In the genomic region with DNA sequence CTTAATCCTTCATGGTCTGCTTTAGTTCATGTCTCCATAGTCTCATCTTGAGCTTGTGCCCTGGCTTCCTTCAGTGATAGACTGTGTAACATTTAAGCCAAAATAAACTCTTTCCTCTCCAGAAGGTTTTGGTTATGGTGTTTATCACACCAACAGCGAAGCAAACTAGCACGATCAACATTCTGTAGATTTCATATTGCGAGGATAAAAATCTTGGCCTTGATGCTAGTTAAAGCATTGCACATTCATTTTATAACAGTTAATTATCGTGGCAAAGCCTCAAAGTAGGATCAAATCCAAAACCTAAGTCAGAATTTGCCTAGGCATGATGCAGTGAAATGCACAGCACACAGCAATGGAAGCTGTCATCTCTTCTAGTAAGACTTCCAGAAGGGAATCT, we compare ENCODE assay signal across 17 mouse cellular contexts.
"Had no signal": no experiment of that assay in that cellular context is flagged by ENCODE, and none has a peak within 500 bp of the region (broad histone marks: within the 10 kb centered on the region; RNA-seq: fewer than 3 reads in every experiment).

No protein-coding gene starts in this region.

- H3K4me2 ChIP-seq: midbrain, embryonic 12.5 days; neural tube, embryonic 13.5 days; neural tube, embryonic 15.5 days had no signal

- ATAC-seq: midbrain, embryonic 16.5 days had no signal

- H3K27ac ChIP-seq: midbrain, embryonic 10.5 days; midbrain, embryonic 12.5 days; neural tube, embryonic 13.5 days; neural tube, embryonic 15.5 days had no signal

- H3K9ac ChIP-seq: midbrain, embryonic 12.5 days; neural tube, embryonic 13.5 days; neural tube, embryonic 15.5 days had no signal

- H3K4me3 ChIP-seq: midbrain, embryonic 10.5 days; midbrain, embryonic 12.5 days; myocyte; neural tube, embryonic 13.5 days; neural tube, embryonic 15.5 days had no signal

- H3K9me3 ChIP-seq: midbrain, embryonic 10.5 days; midbrain, embryonic 12.5 days; neural tube, embryonic 13.5 days; neural tube, embryonic 15.5 days had no signal

- H3K27me3 ChIP-seq: midbrain, embryonic 12.5 days; neural tube, embryonic 13.5 days; neural tube, embryonic 15.5 days had no signal

- DNase-seq: lung, adult 18-20 months; lung, postnatal 10 days; lung, postnatal 4 days; midbrain, embryonic 14.5 days; retina, postnatal 1 day; right cerebral cortex, adult 18-20 months; right cerebral cortex, postnatal 25 days; right cerebral cortex, postnatal 4 days; spleen, adult 18-20 months; thymus, adult 2 months; thymus, postnatal 36 days had no signal

- H3K36me3 ChIP-seq: midbrain, embryonic 10.5 days; midbrain, embryonic 12.5 days; neural tube, embryonic 13.5 days; neural tube, embryonic 15.5 days had no signal

- H3K4me1 ChIP-seq: midbrain, embryonic 10.5 days; midbrain, embryonic 12.5 days; neural tube, embryonic 13.5 days; neural tube, embryonic 15.5 days had no signal
